ENCODE assay signal across 23 mouse cellular contexts in genomic region chr6:8374290-8374689, GRCm38 (mm10).
DNase-seq lines count a peak whose midpoint lies in the region; ATAC-seq and TF ChIP-seq lines count a peak whose summit lies in the region.
"Had no signal": no experiment of that assay in that cellular context is flagged by ENCODE, and none has a peak within 500 bp of the region (broad histone marks: within the 10 kb centered on the region; RNA-seq: fewer than 3 reads in every experiment).

No protein-coding gene starts in this region.

- no peaks in the 10 kb centered on the region for H3K9me3 ChIP-seq in heart, embryonic 14.5 days (ENCODE audit: control insufficient read depth, low read length)
- H3K9me3 ChIP-seq in heart, embryonic 10.5 days: no peaks in the 10 kb centered on the region
- H3K9me3 ChIP-seq: G1E; midbrain, embryonic 10.5 days; neural tube, embryonic 12.5 days; stomach, embryonic 15.5 days had no signal

- 54% methylated on average over 6 of the region's 6 CpGs for WGBS in heart, embryonic 14.5 days
- 67% methylated on average over 6 of the region's 6 CpGs for WGBS in heart, embryonic 10.5 days

- peaks cover 4% of the 10 kb centered on the region; the same call in 1 of the 2 replicates for H3K36me3 ChIP-seq in heart, embryonic 14.5 days (ENCODE audit: control insufficient read depth, insufficient read depth, low read length)
- H3K36me3 ChIP-seq in heart, embryonic 10.5 days: 0 out of 2 replicates have a peak, but pooled peaks cover 10% of the 10 kb centered on the region
- H3K36me3 ChIP-seq: midbrain, embryonic 10.5 days; stomach, embryonic 15.5 days had no signal

- H3K27ac ChIP-seq in heart, embryonic 14.5 days (replicated peaks in 1 of 2; ENCODE audit: control insufficient read depth in 1 of 2, insufficient read depth in 1 of 2, low read depth in 2 of 2, low read length in 2 of 2): no peak overlapping the region
- H3K27ac ChIP-seq in heart, embryonic 10.5 days: no peak overlapping the region
- H3K27ac ChIP-seq: layer of hippocampus, adult 2 months; midbrain, embryonic 10.5 days; neural tube, embryonic 12.5 days; stomach, embryonic 15.5 days had no signal

- H3K4me3 ChIP-seq in heart, embryonic 14.5 days (ENCODE audit: control insufficient read depth in 1 of 2, insufficient read depth in 1 of 2, low read depth in 1 of 2, low read length in 2 of 2): no peak overlapping the region
- no peak overlapping the region for H3K4me3 ChIP-seq in heart, embryonic 10.5 days
- H3K4me3 ChIP-seq: layer of hippocampus, adult 2 months; midbrain, embryonic 10.5 days; neural tube, embryonic 12.5 days; stomach, embryonic 15.5 days had no signal

- no peak overlapping the region for H3K9ac ChIP-seq in heart, embryonic 14.5 days (ENCODE audit: low read length)
- H3K9ac ChIP-seq: neural tube, embryonic 12.5 days; stomach, embryonic 15.5 days had no signal

- ATAC-seq in heart, embryonic 14.5 days (ENCODE audit: insufficient number of reproducible peaks, insufficient read depth, low FRiP score, low read depth): no peak
- ATAC-seq: Patski had no signal

- no peak for TF ChIP-seq CTCF in brain, embryonic 14.5 days (IDR thresholded peaks at IDR 0.05; ENCODE audit: borderline replicate concordance, extremely low read depth, insufficient read depth, insufficient read length)

- no peaks in the 10 kb centered on the region for H3K27me3 ChIP-seq in heart, embryonic 14.5 days (ENCODE audit: control insufficient read depth, insufficient read depth, low read length)
- no peaks in the 10 kb centered on the region for H3K27me3 ChIP-seq in heart, embryonic 10.5 days (ENCODE audit: insufficient read depth, poor library complexity, severe bottlenecking)
- H3K27me3 ChIP-seq: CH12.LX; neural tube, embryonic 12.5 days; Patski; stomach, embryonic 15.5 days had no signal

- TF ChIP-seq POLR2A in brain, embryonic 14.5 days (IDR thresholded peaks at IDR 0.05; ENCODE audit: borderline replicate concordance, extremely low read depth, insufficient read depth, insufficient read length, poor library complexity, severe bottlenecking): no peak

- peak; percentile 9 for DNase-seq in adrenal gland, postnatal 14 days
- no peak for DNase-seq in adrenal gland, postnatal 25 days
- DNase-seq in heart, embryonic 10.5 days (ENCODE audit: low spot score): no peak
- peak; percentile 38 for DNase-seq in 416B (ENCODE audit: low read depth)
- DNase-seq in brain, embryonic 14.5 days (ENCODE audit: low read depth): peak; percentile 41
- no peak for DNase-seq in cerebellum, adult 9-10 months
- DNase-seq in urinary bladder, postnatal 36 days (ENCODE audit: low spot score in 2 of 2): no peak
- DNase-seq: B cell, adult 2 months; cerebellum, adult 8-10 months; heart, postnatal 14 days; kidney, postnatal 25 days; right cerebral cortex, adult 18-20 months; right cerebral cortex, postnatal 4 days; thymus, postnatal 25 days had no signal

- peak overlapping the region; percentile 41 for H3K4me2 ChIP-seq in heart, embryonic 14.5 days (ENCODE audit: low read length)
- H3K4me2 ChIP-seq: heart, embryonic 11.5 days; neural tube, embryonic 12.5 days; stomach, embryonic 15.5 days had no signal

- H3K4me1 ChIP-seq in heart, embryonic 14.5 days (ENCODE audit: control insufficient read depth in 2 of 2, insufficient read depth in 2 of 2, low read length in 2 of 2): no peaks in the 10 kb centered on the region
- peaks cover 3% of the 10 kb centered on the region; the same call in 1 of the 2 replicates for H3K4me1 ChIP-seq in heart, embryonic 10.5 days
- H3K4me1 ChIP-seq: neural tube, embryonic 12.5 days; stomach, embryonic 15.5 days had no signal

Comparison
In these comparisons a context has a peak if more than half of its experiments do, and no peak if none do; other contexts are left out.
1. DNase-seq: peak in adrenal gland, postnatal 14 days (single experiment), 416B (single experiment) and brain, embryonic 14.5 days (single experiment); none in adrenal gland, postnatal 25 days (single experiment), heart, embryonic 10.5 days (single experiment), cerebellum, adult 9-10 months (single experiment) and urinary bladder, postnatal 36 days (0 of 2).